Mouse (Mus musculus) lung, adult 2 months (tissue): ENCODE results near the gene Smok2a.
"Not testable (repeated sequence)": the region's sequence is repeated elsewhere in the genome, so short reads cannot be mapped to it uniquely, and the experiment has no call there.

Experiments
- CTCF ChIP-seq: fragments of 200-500 bp; IDR thresholded peaks from 2 replicates; pipeline ENCODE4 v1.5.1; 2011; ENCODE audit warnings: mild to moderate bottlenecking, low read length, control low read depth; ENCODE audit not compliant: insufficient read depth
- POLR2A ChIP-seq: fragments of 200-500 bp; IDR thresholded peaks from 2 replicates; pipeline ENCODE4 v1.6.1; 2011; ENCODE audit warnings: low read depth, mild to moderate bottlenecking, control low read depth, low read length, borderline replicate concordance; ENCODE audit errors: extremely low read depth

DNA sequence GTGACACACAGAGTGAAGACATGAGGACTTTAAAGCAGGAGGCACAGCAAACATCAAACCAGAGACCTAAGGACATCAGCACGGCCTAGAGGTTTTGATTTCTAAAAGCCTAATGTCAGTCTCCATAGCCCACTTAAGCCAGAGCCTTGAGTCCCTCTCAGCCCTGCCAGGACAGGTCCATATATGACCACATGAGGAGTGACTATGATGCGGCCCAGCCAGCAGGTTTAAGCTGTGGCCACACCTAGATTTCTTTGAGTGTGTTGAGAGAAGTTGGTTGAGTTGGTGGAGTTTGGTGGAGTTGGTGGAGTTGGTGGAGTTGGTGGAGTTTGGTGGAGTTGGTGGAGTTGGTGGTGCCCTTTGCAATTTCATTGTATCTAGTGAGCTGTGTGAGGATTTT is 9.0 kb downstream of the Smok2a start, which contains the start of gene Smok2b:
- TF ChIP-seq POLR2A, CTCF: not testable (repeated sequence)
